Mouse (Mus musculus) kidney, postnatal 0 days (tissue): Measurements from ENCODE around the gene Cela1. TPM values are rescaled to one million over a fixed set of nuclear protein-coding genes. Genes with fewer than 3 reads are reported as not detected.

Source experiments
- ATAC-seq: fragments of 200-750 bp; cut with Nextera tagmentation; replicated peaks from 2 replicates; pipeline ENCODE4 v1.8.0; 2017; ENCODE audit warnings: low read depth, moderate number of reproducible peaks, moderate TSS enrichment, moderate library complexity; ENCODE audit not compliant: low FRiP score
- DNase-seq: peaks from one replicate; pipeline ENCODE4 v3.0.0-alpha.2; 2016; ENCODE audit warnings: low spot score
- H3K27ac ChIP-seq: fragments of 300-500 bp; sonication (generic); 2 replicates; pipeline ENCODE4 v1.5.1; 2014; ENCODE audit warnings: mild to moderate bottlenecking
- H3K27me3 ChIP-seq: fragments of 300-500 bp; sonication (generic); 2 replicates; pipeline ENCODE4 v1.6.1; 2014; ENCODE audit warnings: low read length, mixed read lengths; ENCODE audit not compliant: insufficient read depth
- H3K36me3 ChIP-seq: fragments of 300-500 bp; sonication (generic); 2 replicates; pipeline ENCODE4 v1.6.1; 2014; ENCODE audit warnings: low read length, mixed read lengths; ENCODE audit not compliant: insufficient read depth
- H3K4me1 ChIP-seq: fragments of 300-500 bp; sonication (generic); replicated peaks from 2 replicates; pipeline ENCODE4 v1.6.1; 2014; ENCODE audit warnings: antibody characterized with exemption, low read length, mixed read lengths; ENCODE audit not compliant: insufficient read depth
- H3K4me2 ChIP-seq: fragments of 300-500 bp; sonication (generic); 2 replicates; pipeline ENCODE4 v1.6.1; 2014; ENCODE audit warnings: mild to moderate bottlenecking, low read length, moderate library complexity, mixed read lengths
- H3K4me3 ChIP-seq: fragments of 300-500 bp; sonication (generic); replicated peaks from 2 replicates; pipeline ENCODE4 v1.5.1; 2014; ENCODE audit warnings: low read depth, low read length
- H3K9ac ChIP-seq: fragments of 300-500 bp; sonication (generic); 2 replicates; pipeline ENCODE4 v1.6.1; 2014; ENCODE audit warnings: low read depth, low read length
- H3K9me3 ChIP-seq: fragments of 300-500 bp; sonication (generic); replicated peaks from 2 replicates; pipeline ENCODE4 v1.6.1; 2016; ENCODE audit warnings: low read length, inconsistent platforms, mixed read lengths
- CTCF ChIP-seq: IDR thresholded peaks from 2 replicates; pipeline ENCODE4 v1.5.1; 2016; ENCODE audit warnings: antibody characterized with exemption, low read depth, mild to moderate bottlenecking, moderate library complexity
- WGBS: fragments of 180-500 bp; shearing (Covaris S2); extraction: QIAGEN DNeasy Blood & Tissue Kit; methylation state at CpG from one replicate; pipeline ENCODE4 v1.1.7; 2014; 5-methylcytosine and 5-hydroxymethylcytosine counted together
- polyA plus RNA-seq: library from polyadenylated mRNA; unstranded; fragments of >200 nt; fragmentation: Nextera tagmentation; extraction: Ambion mirVana; gene quantifications from 2 replicates; pipeline ENCODE4 v1.2.1, GENCODE M21; 2015

Cela1 gene
- polyA plus RNA-seq, 1 experiment from 2014 or later: 50.5 TPM

- ATAC-seq (no peak), DNase-seq (no peak)
- Histone ChIP-seq H3K4me3 (no peak overlapping the region), H3K4me1 (no peaks in the 10 kb centered on the region; the same call in none of the 2 replicates), H3K36me3 (no peaks in the 10 kb centered on the region), H3K27ac (no peak overlapping the region), H3K27me3 (no peaks in the 10 kb centered on the region), H3K9ac (no peak overlapping the region), H3K9me3 (no peaks in the 10 kb centered on the region), H3K4me2 (no peak overlapping the region)
- TF ChIP-seq CTCF: no peak
- 64% methylated on average over 5 of the region's 5 CpGs for WGBS
Observed at GRCm38 (mm10) chr15:100670833-100671232, 16.9 kb downstream of the Cela1 start.

GRCm38 (mm10) chr15:100670004-100670403 lies 17.7 kb downstream of the Cela1 start:
- Histone ChIP-seq H3K9ac (no peak overlapping the region), H3K27me3 (no peaks in the 10 kb centered on the region), H3K36me3 (no peaks in the 10 kb centered on the region), H3K27ac (no peak overlapping the region), H3K4me1 (no peaks in the 10 kb centered on the region; the same call in 1 of the 2 replicates), H3K9me3 (no peaks in the 10 kb centered on the region), H3K4me3 (no peak overlapping the region), H3K4me2 (no peak overlapping the region)
- no peak for DNase-seq
- no peak for ATAC-seq
- 86% methylated on average over 8 of the region's 8 CpGs for WGBS
- no peak for TF ChIP-seq CTCF

- ATAC-seq (no peak), DNase-seq (no peak)
- no peaks in the 10 kb centered on the region for H3K27me3 ChIP-seq
- H3K36me3 ChIP-seq: no peaks in the 10 kb centered on the region
- no peak within 1 kb of the TSS for H3K27ac ChIP-seq
- no peak within 1 kb of the TSS for H3K9ac ChIP-seq
- no peak within 1 kb of the TSS for H3K4me3 ChIP-seq
- H3K4me2 ChIP-seq: no peak within 1 kb of the TSS
- 93% methylated on average over 20 of the region's 20 CpGs for WGBS
- no peak for TF ChIP-seq CTCF
- H3K4me1 ChIP-seq: no peaks in the 10 kb centered on the region
- no peaks in the 10 kb centered on the region for H3K9me3 ChIP-seq
Observed at GRCm38 (mm10) chr15:100669337-100669736, 18.4 kb downstream of the Cela1 start, which contains the start of gene Bin2. Gene Bin2, minus strand, starts transcription at chr15:100669553.

DNA sequence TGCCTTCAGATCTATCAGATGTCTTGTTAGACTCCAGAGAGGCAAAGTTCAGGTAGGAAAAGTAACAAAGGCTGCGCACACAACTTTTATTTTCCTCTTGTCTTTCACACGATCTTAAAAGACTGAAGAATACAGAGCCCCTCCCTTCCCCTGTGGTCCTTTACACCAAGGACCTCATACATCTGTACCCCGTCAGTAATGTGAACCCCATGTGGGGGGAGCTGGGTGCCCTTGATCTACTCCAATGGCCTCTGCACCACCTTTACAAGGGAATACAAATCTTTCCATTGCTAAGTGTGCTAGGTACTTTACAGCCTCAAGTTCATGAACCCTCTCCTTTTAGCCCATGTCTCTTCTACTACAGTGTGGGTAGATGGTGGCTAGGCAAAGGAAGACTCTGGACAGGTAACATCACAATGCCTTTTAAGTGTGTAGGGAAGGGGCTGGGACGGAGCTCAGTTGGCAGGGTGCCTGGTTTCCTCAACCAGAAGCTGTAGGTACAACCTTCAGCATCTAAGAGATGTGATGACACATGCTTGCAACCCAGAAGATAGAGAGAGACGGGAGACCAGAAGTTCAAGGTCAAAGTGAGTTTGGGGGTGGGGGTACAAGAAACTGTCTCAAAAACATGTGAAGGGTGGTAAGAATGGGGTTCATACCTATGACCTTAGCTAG lies 19.7 kb downstream of the Cela1 start:
- no peak for DNase-seq
- 73% methylated on average over 5 of the region's 5 CpGs for WGBS
- no peak overlapping the region for H3K4me3 ChIP-seq
- no peaks in the 10 kb centered on the region for H3K36me3 ChIP-seq
- no peak for TF ChIP-seq CTCF
- no peaks in the 10 kb centered on the region for H3K27me3 ChIP-seq
- H3K9me3 ChIP-seq: no peaks in the 10 kb centered on the region
- no peak overlapping the region for H3K9ac ChIP-seq
- no peak for ATAC-seq
- H3K4me2 ChIP-seq: no peak overlapping the region
- H3K27ac ChIP-seq: no peak overlapping the region
- H3K4me1 ChIP-seq: no peaks in the 10 kb centered on the region

- no peaks in the 10 kb centered on the region for H3K27me3 ChIP-seq
- H3K4me2 ChIP-seq: no peak overlapping the region
- no peak overlapping the region for H3K27ac ChIP-seq
- H3K9me3 ChIP-seq: no peaks in the 10 kb centered on the region
- no peak overlapping the region for H3K4me3 ChIP-seq
- no peak for TF ChIP-seq CTCF
- no peaks in the 10 kb centered on the region for H3K4me1 ChIP-seq
- ATAC-seq (no peak), DNase-seq (no peak)
- WGBS: 45% methylated on average over 6 of the region's 6 CpGs
- no peaks in the 10 kb centered on the region for H3K36me3 ChIP-seq
- H3K9ac ChIP-seq: no peak overlapping the region
Observed at GRCm38 (mm10) chr15:100667420-100667819, 20.3 kb downstream of the Cela1 start.

- Histone ChIP-seq H3K4me2 (no peak overlapping the region), H3K4me3 (no peak overlapping the region), H3K36me3 (no peaks in the 10 kb centered on the region), H3K9ac (no peak overlapping the region), H3K9me3 (no peaks in the 10 kb centered on the region), H3K27me3 (no peaks in the 10 kb centered on the region), H3K27ac (no peak overlapping the region), H3K4me1 (no peaks in the 10 kb centered on the region)
- 27% methylated on average over 12 of the region's 12 CpGs for WGBS
- DNase-seq (no peak), ATAC-seq (no peak)
- TF ChIP-seq CTCF: no peak
Observed at GRCm38 (mm10) chr15:100666851-100667250, 20.9 kb downstream of the Cela1 start.
